Mouse (Mus musculus) right cerebral cortex, postnatal 36 days (tissue): ENCODE measurements around the gene Sh3bp4.

Source experiments
- DNase-seq, 2 experiments: peaks; one replicate each; pipeline ENCODE4 v3.0.0; 2022; ENCODE audit warnings: low spot score in 2 of 2, mixed read lengths in 1 of 2

The Sh3bp4 gene

GRCm38 (mm10) chr1:89184839-89185238 is 114.6 kb downstream of the Sh3bp4 start:
- DNase-seq = no peak

DNA sequence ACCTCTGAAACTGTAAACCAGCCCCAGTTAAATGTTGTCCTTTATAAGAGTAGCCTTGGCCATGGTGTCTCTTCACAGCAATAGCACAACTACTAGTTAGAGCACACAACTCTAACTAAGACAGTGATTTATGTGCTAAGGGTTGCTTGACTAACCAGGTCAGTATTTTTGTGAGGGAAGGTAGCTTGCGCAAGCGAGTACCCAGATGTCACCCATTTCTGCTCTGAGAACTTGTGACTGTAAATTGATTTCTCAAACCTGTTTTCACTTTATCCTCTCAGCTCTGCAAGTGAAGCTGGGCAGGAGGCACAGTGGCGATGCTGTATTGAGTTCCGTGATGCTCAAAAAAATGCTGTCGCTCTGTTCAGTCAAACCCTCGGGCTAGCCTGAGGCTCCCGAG is 117.2 kb downstream of the Sh3bp4 start:
- DNase-seq = no peak

GRCm38 (mm10) chr1:89188091-89188490 is 117.9 kb downstream of the Sh3bp4 start:
- no peak for DNase-seq

DNA sequence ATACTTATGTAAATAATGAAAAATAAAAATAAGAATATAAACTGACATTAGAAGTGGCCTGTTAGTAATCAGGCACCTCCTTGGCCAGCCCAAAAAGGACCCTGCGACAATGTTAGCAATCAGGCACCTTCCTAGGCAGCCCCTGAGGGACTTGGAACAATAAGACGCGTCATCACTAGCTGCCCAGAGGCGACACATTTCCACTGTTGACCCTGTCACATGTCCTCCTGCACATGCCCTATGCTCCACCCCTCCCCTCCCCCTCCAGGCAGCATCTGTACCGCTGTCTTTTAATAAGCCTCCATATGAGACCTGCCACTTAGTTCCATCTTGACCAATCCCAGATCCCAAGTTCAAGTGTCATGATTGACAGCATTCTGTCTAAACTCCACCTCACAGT is 119.0 kb downstream of the Sh3bp4 start:
- DNase-seq = no peak

GRCm38 (mm10) chr1:89190621-89191020 is 120.4 kb downstream of the Sh3bp4 start:
- no peak for DNase-seq

GRCm38 (mm10) chr1:89191127-89191740 is 121.0 kb downstream of the Sh3bp4 start:
- DNase-seq = no peak

GRCm38 (mm10) chr1:89192536-89193220 is 122.5 kb downstream of the Sh3bp4 start:
- DNase-seq = no peak

DNA sequence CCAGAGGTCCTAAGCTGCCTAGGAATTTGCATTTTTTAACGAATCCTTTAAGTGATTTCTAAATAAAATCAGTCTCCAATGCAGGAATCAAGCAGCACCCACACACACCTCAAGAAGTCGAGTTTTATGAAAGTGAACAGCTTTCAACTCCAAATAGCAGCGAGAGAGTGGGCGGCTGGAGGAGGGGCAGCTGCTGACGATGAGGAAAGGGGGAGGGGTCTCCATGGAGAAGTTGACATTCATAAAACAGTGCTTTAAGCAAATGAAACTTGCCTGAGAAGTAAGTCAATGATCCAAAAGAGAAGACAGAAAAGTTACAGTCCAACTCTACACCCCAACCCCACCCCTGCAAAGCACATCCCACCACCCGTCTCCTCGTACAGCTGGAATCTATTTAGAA is 123.4 kb downstream of the Sh3bp4 start:
- DNase-seq = peak; percentile 29 to 46

DNA sequence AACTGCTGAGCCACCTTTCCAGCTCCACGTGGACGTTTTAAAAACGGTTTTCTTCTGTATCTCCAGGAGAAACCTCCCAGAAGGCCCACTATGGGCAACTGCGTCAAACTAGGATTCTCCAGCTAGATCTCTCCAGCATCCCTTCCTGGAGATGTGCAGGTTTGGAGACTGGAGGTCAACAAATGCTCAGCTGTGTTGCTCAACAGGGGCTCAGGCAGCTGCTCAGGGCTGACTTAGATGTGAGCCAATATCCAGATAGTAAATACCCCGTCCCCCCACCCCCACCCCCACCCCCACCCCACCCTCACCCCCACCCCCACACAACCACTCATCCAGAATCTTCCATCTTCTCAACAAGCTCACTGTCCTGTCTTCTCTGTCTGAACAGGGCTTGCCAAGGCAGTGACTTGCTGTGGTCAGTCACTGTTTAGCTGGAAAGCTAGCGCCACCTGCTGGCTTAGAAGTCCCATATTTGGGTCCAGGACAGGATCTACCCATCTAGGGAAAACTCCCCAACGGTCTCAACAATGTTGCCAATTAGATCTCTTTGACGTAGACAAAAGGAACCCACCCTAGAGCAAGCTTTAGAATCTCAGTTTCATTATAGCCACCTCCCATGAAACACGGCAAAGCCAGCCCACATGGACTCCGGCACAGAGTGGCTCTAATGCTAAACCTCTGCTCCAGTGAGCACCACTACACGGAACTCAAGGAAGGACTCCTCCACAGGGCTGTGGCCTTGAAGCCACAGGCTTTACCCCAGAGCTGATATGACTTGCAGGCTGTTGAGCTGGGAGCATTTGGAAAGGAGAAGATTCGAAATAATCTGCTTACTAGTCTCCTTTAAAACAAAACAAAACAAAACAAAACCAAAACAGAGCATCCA is 125.9 kb downstream of the Sh3bp4 start:
- DNase-seq = peak; percentile 62
